Mouse (Mus musculus) megakaryocyte, embryonic 14.5 days (primary cell): ENCODE results near the gene H2-Q1.

Source experiments
- FLI1 ChIP-seq: IDR thresholded peaks from 2 replicates; pipeline ENCODE4 v1.6.1; 2012; ENCODE audit warnings: low read length, inconsistent platforms, mixed read lengths
- GATA1 ChIP-seq: IDR thresholded peaks from 3 replicates; pipeline ENCODE4 v1.6.1; 2012; ENCODE audit warnings: mixed read lengths, low read length, inconsistent platforms, borderline replicate concordance

DNA sequence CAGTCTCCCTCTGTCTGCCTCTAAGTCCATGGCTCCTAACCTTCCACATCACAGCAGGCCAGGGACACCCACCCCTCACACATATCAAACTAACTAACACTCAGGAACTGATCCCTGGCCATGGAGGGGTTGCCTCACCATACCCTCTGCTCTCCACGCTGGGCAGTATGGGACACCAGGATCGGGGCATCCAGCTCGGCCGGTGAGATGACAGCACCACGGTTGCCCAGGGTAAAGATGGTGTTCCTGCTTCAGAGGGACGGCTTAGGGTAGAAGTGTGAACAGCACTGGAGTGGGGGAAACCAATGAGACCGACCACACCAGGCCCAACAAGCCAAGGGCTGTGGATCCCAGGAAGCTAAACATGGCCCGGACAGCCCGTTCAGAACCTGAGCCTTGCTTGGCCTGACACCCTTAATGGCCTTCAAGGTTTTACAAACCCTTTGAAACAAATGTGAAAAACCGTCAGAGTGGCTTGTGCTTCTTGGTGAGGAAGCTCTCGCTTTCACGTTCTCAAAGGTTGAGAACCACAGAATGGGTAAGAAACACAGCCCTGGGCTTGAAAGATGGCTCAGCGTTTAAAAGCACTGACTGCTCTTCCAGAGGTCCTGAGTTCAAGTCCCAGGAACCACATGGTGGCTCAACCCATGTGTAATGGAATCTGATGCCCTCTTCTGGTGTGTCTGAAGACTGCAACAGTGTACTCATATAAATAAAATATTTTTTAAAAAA lies 41.1 kb upstream of the H2-Q1 start:
- no peak for TF ChIP-seq FLI1
- no peak for TF ChIP-seq GATA1
